Mouse (Mus musculus) right cerebral cortex, postnatal 10 days (tissue): ENCODE results near the gene Cntnap5a.

Experiments
- DNase-seq, 2 experiments: peaks; one replicate each; pipeline ENCODE4 v3.0.0; 2021; ENCODE audit warnings: low spot score in 2 of 2

The Cntnap5a gene

DNA sequence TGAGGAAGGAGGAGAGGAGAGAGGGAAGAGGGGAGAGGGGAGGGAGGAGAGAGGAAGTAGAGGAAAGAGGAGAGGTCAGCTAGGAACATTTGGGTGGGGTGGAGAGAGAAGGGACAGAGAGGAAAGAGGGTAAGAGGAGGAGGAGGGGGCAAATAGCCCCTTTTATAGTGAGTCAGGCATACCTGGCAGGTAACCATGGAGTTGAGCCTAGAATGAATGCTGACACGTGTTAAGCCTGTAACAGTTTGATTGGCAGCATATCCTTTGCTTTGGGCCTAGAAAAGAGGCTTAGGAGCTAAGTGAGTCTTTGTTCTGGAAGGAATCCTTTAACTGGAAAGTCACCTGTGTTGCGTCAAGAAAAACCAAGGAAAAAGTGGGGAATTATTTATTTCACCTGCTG, 681.6 kb downstream of the Cntnap5a start:
- no peak for DNase-seq

DNA sequence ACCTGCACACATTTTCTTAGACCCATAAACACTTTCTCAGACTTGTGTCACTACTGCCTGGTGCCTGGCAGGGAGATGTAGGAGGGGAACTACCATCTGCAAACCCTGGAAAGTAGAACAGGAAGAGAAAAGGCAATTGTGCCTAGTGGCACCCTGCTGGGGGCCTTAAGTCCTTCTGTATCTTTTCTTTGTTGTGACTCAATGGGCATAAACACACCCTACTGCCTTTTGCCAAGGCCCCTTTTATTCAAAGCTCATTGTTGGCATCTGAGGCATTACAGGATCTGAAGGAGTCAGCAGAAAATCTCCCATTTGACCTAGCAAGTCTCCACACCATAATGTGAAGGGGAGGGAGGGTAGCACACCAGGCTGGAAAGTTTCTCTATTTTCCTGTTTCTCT, 682.2 kb downstream of the Cntnap5a start:
- no peak for DNase-seq

DNA sequence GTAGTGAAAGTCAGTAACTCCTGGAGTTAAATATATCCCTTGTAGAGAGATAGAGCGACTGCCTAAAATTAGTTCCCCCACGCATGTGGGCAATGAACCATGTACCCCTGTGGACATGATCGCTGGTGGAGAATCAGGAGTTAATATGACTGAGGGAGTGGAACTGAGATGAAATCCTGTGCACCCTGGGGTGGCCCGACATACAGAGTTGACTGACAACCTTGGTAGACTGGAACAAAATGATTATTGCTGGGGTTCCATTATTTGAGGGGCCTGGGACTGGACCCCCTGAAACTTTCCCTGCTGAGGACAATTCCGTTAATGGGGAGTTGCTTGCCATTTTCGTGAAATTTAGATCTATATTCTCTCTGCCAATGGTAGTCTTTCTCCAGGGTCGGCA, 683.0 kb downstream of the Cntnap5a start:
- no peak for DNase-seq

DNA sequence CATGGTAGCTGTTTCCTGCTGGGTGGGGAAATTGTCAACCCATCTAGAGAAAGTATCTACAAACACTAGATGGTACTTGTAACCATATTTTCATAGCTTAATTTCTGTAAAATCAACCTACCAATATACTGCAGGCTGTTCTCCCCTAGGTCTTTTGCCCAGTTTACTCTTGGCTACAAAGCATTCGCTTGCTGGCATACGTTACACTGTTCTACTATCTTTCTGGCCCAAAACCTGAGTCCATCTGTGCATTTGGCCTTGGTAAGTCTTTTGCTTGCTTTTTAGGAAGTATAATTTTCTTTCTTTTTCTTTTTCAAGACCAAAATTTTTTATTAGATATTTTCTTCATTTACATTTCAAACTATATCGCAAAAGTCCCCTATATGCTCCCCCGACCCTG, 686.3 kb downstream of the Cntnap5a start:
- DNase-seq = no peak

DNA sequence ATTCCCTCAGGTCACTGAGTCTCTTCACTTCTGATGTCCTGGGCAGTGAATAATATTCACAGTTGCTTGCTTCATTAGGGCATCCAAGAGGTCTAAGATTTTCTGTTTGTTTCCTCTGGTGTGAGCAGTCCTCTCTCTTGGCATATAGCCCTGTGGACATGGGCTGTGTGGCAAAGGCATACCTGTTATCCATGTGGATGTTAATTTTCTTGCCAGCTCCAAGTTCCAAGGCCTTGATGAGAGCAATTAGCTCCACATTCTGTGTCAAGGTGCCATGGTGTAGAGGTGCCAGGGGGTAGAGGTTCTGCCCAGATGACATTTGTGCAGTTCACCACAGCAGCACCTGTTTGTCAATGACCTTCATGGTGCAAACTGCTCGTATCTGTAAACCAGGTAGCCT, 689.0 kb downstream of the Cntnap5a start:
- DNase-seq = no peak

DNA sequence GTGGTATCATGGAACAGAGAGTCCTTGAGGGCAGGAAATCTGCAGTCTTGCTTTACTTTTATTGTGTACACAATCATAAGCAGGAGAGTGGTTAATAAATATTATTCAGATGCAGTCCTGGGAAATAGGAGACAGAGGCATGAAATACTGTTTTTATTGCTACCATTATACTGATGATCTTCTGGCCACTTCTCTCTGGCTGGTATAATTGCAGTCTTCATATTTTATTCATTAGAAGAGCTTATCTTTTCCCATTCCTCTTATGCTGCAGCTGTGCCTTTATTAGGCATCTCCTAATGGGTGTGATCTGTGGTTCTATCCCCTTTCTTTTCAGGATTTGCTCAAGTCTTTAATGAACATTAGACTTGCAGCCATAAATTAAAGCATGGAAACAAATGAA, 707.8 kb downstream of the Cntnap5a start:
- DNase-seq = no peak

DNA sequence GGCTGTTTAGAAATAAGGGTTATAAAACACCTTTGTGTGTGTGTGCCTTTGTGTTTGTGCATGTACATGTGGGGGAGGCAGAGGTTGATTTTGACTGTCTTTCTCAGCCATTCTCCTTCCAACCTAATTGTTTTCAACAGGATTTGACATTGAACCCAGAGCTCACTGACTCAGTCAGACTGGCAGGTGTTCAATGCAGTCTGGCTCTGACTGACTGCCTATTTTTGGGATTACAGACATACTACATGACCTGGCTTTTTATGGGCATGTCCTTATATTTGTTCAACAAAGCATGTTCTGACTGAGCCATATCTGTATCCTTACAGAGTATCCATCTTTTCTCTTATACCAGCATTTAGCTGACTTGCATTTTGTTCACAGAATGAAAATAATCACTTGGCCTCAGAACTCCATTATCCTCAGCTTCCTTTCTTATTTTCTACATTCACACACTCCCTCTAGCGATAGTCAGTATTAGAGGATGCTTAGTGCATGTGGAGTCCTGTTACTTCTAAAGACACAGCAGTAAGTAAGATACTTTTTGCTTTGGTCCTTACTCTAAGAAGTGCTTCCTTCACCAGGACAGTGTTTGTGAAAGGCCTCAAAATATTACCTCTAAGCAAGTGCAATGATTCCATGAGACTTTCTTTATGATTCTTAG, 717.6 kb downstream of the Cntnap5a start:
- DNase-seq = no peak

DNA sequence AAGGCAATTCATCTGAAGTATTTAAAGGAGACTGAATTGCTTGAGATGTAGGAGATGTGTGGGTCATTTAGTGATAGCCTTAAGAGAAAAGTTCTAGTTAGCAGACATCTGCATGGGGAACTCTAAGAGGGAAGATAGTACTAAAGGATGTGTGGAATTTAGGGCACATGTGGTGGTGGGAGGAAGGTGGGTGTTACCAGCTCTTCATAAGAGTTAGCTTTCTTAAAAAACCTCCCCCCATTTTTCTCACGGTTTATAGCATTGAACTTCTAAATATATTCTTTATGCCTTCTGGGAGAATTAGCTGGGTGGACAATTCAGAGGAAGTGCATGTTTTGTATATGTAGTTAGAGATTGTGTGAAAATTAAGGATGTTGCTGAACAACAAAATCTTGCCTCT, 725.3 kb downstream of the Cntnap5a start:
- no peak for DNase-seq

DNA sequence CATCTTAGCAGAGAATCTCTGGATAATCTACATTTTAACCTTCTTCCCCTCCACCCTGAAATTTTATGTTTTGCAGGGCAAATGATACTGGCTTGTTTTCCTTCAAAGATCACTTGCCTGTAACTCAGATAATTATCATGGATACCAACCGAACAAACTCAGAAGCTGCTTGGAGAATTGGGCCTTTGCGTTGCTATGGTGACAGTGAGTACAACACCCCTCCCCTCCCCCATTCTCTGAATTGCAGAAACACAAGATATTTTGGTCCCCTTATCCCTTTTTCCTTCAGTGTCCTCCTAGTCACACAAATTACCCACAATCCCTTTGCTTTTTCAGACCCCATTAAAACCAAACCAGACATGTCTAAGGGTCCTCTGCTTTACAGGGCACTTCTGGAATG, 743.8 kb downstream of the Cntnap5a start:
- peak; percentile 40 to 69 for DNase-seq

DNA sequence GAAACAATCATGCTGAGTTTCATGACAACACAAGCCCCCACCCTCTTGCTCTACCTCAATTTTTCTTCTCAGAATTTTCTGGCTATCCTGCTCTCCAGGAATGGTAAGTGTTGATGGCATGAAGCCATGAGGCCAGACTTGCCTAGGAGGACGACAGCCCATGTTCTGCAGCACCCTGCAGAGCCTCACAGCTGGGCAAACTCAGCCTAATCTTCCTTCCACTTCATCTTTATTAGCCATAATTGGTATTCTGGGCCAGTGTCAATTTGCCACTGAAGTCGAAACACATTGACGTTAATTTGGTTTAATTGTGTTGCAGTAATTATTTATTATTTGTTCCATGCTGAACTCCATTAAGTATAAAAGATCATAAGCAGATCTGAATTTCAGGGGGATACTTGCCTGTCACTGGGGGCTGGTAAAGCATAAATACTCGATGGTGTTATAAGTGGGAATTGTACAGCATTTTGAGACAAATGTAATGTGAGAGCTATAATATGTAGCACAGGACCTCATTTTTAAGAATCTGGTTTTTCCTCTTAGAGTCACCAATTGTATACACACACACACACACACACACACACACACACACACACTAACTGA, 770.7 kb downstream of the Cntnap5a start:
- DNase-seq = no peak

DNA sequence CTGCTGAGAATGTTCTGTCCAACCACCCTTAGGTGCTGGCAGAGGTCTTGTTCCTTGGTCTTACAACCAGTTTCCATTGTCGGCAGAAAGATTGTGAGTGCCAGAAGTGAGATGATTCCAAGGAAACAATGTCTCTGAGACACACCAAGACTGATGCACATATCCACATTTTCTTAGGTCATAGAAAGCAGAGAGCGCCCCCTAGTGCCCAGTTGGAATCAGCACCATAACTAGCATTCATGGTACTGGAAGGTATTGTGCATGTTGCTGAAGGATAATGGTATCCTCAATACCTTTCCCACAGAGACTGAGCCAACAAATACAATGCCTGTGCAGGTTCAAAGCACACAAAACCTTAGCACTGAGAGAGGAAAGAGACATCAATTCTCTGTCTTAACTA, 793.1 kb downstream of the Cntnap5a start:
- DNase-seq = peak; percentile 35 to 54

DNA sequence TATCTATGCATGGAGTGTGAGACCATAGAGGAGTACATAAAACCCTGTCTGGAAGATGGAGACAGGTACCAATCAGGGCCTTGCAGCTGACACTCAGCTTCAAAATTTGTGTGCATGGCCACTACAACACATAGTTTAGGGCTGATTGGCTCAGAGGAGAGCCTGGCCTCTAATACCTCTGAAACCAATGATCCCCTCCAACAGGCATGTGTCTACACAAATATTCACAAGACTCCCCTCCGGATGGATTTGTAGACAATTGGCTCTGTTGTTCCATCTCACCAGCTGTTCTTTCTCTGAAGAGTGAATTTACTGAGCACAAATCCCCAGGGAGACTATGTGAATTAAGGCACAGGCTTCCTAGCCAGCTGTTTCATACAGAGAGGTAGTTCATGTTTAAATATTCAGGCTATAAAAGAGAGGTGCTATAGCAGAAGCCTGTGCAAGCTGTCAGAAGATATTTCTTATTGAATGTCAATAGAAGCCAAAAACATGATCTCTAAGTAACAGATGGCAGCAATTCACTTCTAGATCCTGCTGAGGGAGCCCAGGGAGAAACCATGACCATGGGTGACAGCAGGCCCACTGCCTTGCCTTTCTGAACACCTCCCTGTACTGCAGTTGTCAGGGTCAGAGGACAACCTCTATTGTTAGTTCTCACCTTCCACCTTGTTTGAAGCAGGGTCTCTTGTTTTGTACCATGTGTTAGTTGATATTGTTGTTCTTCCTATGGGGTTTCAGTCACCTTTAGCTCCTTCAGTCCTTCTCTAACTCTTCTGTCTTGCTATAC, 804.4 kb downstream of the Cntnap5a start:
- no peak for DNase-seq

DNA sequence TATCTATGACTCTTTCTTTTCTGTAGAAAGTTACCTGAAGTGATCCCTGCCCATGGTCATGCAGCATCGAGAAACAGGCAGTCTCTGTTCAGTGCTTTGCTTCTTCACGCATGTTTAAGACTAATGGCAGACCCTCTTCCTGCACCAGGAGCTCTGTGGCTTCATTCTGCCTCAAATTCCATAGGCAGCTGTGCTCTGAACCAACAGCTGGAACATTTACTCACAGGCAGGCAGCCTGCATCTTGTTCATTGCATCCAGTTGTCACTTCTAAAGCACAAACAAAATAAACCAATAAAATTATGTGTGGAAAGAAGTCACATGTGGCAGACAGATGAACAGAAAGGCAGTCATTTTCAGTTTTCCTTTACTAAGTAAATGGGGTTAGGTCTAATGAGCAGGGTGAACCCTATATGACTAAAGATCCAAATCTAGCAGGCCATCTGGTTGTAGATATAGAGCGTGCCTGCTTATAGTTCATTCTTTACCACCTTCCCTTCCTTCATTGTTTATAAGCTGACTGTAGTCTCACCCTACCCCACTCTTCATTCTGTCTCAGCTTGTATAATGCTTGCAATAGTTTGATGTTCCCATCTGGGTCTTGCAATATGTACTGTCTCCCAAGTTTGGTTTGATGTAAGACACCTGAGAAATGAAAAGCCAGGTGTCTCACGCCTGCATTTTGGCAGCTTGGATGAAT, 893.6 kb downstream of the Cntnap5a start:
- no peak for DNase-seq

DNA sequence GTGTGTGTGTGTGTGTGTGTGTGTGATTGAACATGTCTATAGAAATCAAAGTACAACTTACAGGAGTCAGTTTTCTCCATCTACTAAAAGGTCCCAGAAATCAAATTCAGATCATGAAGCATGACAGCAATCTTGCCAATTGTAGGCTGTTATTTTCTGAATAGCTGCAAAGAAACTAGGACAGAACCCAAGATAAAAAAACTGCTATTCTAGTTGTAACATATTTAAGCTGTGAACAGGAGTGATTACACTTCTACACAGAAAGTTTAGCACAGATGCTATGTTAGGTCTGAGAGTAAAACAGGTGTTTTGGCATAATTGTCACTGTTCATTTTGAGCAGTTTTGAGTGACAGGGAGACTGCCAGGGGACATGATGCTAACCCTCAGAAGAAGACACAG, 931.7 kb downstream of the Cntnap5a start:
- no peak for DNase-seq
